Mouse (Mus musculus): ENCODE measurements around the gene Ggt6. TPM values are rescaled to one million over a fixed set of nuclear protein-coding genes. Genes with fewer than 3 reads are reported as not detected.

The Ggt6 gene
- total and polyA plus RNA-seq, 2 experiments from 2014 or later: not detected

DNA sequence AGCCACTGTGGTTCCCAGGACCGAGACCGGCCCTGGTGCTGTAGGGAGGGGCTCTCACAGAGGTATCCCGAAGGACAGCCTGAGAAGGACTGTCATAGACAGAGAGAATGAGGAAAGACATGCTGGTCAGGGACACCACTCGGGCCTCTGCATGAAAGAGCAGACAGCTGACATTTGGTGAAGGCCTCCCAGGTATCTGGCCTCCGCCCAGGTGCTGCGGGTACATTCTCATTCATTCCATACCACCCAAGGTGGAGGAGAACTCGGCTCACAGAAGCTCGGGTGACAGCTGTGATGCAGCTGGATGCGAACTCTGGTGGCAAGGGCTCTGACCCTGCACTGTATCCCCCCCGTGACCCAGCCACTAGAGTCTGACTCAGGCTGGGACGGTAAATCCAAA, 50.6 kb downstream of the Ggt6 start:
- H3K4me1 ChIP-seq (ENCODE audit: insufficient read depth): peaks cover 23% of the 10 kb centered on the region
- no peaks in the 10 kb centered on the region for H3K36me3 ChIP-seq (ENCODE audit: insufficient read depth)
- H3K4me3 ChIP-seq (ENCODE audit: low read depth, low read length): no peak overlapping the region
- H3K4me2 ChIP-seq (ENCODE audit: low read depth): no peak overlapping the region
- H3K27ac ChIP-seq (ENCODE audit: low read depth, low read length): no peak overlapping the region
- 72% methylated on average over 11 of the region's 11 CpGs for WGBS
- TF ChIP-seq CTCF (IDR thresholded peaks at IDR 0.05; ENCODE audit: low read depth): no peak
- no peak for ATAC-seq
- H3K9ac ChIP-seq: no peak overlapping the region
- DNase-seq: no peak
- no peaks in the 10 kb centered on the region for H3K9me3 ChIP-seq (ENCODE audit: low read length)
- H3K27me3 ChIP-seq (ENCODE audit: insufficient read depth, low read length): no peaks in the 10 kb centered on the region

DNA sequence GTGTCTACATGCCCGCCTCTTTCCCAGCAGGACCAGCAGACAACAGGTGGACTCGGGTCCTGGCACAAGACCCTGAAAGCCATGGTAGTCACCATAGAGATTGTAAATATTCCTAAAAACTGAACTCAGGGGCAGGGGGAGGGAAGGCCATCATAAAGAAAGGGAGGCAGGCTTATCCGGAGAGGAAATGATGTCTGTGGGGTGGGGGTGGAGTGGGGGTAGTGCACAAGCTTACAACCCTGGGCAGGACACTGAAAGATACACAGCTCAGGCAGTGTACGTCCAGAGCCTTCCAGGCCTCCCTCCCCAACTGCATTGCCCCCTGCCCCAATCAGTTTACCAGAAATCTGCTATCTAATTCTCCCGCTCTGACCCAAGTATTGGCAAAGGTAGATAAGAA, 51.8 kb downstream of the Ggt6 start:
- 71% methylated on average over 5 of the region's 5 CpGs for WGBS
- Histone ChIP-seq H3K9ac (0 out of 2 replicates have a peak overlapping the region, but pooled peaks have one; percentile 10), H3K27me3 (ENCODE audit: insufficient read depth, low read length) (no peaks in the 10 kb centered on the region), H3K36me3 (ENCODE audit: insufficient read depth) (no peaks in the 10 kb centered on the region), H3K4me3 (ENCODE audit: low read depth, low read length) (no peak overlapping the region), H3K4me1 (ENCODE audit: insufficient read depth) (peaks cover 23% of the 10 kb centered on the region), H3K4me2 (ENCODE audit: low read depth) (peak overlapping the region; percentile 84; the same call in 1 of the 2 replicates), H3K9me3 (ENCODE audit: low read length) (no peaks in the 10 kb centered on the region), H3K27ac (ENCODE audit: low read depth, low read length) (no peak overlapping the region)
- no peak for TF ChIP-seq CTCF (IDR thresholded peaks at IDR 0.05; ENCODE audit: low read depth)
- no peak for DNase-seq
- ATAC-seq: no peak

DNA sequence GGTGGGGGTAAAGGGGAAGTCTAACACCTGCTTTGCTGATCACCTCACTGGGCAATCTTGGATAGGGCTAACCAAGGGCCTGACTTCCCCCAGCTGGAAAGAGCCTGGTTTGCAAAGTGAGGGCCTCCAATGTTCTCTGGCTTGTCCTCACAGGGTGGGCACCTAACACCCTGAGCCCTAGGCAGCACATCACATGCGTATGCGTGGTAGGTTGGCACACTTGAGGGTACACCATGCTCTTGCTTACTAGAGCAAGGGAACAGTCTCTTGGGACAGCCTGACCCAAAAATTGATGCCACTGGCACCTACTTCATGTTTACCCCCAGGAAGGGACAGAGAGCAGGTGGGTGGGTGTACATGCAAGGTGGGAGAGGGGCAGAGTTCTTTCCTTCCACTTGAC, 52.4 kb downstream of the Ggt6 start:
- Histone ChIP-seq H3K4me2 (ENCODE audit: low read depth) (peak overlapping the region; percentile 84), H3K9ac (0 out of 2 replicates have a peak overlapping the region, but pooled peaks have one; percentile 80), H3K9me3 (ENCODE audit: low read length) (no peaks in the 10 kb centered on the region), H3K27ac (ENCODE audit: low read depth, low read length) (no peak overlapping the region), H3K4me1 (ENCODE audit: insufficient read depth) (peaks cover 23% of the 10 kb centered on the region), H3K36me3 (ENCODE audit: insufficient read depth) (no peaks in the 10 kb centered on the region), H3K4me3 (ENCODE audit: low read depth, low read length) (peak overlapping the region; percentile 78), H3K27me3 (ENCODE audit: insufficient read depth, low read length) (no peaks in the 10 kb centered on the region)
- WGBS: 87% methylated on average over 2 of the region's 2 CpGs
- DNase-seq (no peak), ATAC-seq (no peak)
- no peak for TF ChIP-seq CTCF (IDR thresholded peaks at IDR 0.05; ENCODE audit: low read depth)

Small RNAs within 50 kb of the gene (microRNA-seq; reads per million reads assigned to microRNA genes)
- 0 reads per million in 2 experiments for gene Mir6338

Other genes starting within 250 kb of the Ggt6 start
- 3.3 and 3.6 TPM in 2 replicates for gene Gm43951, start 228.7 kb upstream of the Ggt6 start, total RNA-seq (2014; rRNA removed)
- 0.33 and 0.62 TPM in 2 replicates for gene Gm43951, start 228.7 kb upstream of the Ggt6 start, polyA plus RNA-seq (2015; fragmentation: Nextera tagmentation; extraction: Ambion mirVana)
- 23.2 and 28.0 TPM in 2 replicates for gene 4933427D14Rik, start 228.1 kb upstream of the Ggt6 start, total RNA-seq (2014; rRNA removed)
- gene 4933427D14Rik, start 228.1 kb upstream of the Ggt6 start, polyA plus RNA-seq (2015; fragmentation: Nextera tagmentation; extraction: Ambion mirVana): 11.1 TPM in 2 replicates
- 61.3 and 78.8 TPM in 2 replicates for gene Txndc17, start 228.0 kb upstream of the Ggt6 start, total RNA-seq (2014; rRNA removed)
- gene Txndc17, start 228.0 kb upstream of the Ggt6 start, polyA plus RNA-seq (2015; fragmentation: Nextera tagmentation; extraction: Ambion mirVana): 114 and 134 TPM in 2 replicates
- gene Med31, start 219.9 kb upstream of the Ggt6 start, total RNA-seq (2014; rRNA removed): 24.1 and 33.0 TPM in 2 replicates
- gene Med31, start 219.9 kb upstream of the Ggt6 start, polyA plus RNA-seq (2015; fragmentation: Nextera tagmentation; extraction: Ambion mirVana): 43.4 and 43.9 TPM in 2 replicates
- 3.8 and 4.7 TPM in 2 replicates for gene Slc13a5, start 168.3 kb upstream of the Ggt6 start, total RNA-seq (2014; rRNA removed)
- gene Slc13a5, start 168.3 kb upstream of the Ggt6 start, polyA plus RNA-seq (2015; fragmentation: Nextera tagmentation; extraction: Ambion mirVana): 4.0 and 4.1 TPM in 2 replicates
- 0.77 and 3.1 TPM in 2 replicates for gene Xaf1, start 133.9 kb upstream of the Ggt6 start, total RNA-seq (2014; rRNA removed)
- gene Xaf1, start 133.9 kb upstream of the Ggt6 start, polyA plus RNA-seq (2015; fragmentation: Nextera tagmentation; extraction: Ambion mirVana): 4.3 and 4.8 TPM in 2 replicates
- gene Fbxo39, start 121.1 kb upstream of the Ggt6 start, total RNA-seq (2014; rRNA removed): not detected in 2 replicates
- gene Fbxo39, start 121.1 kb upstream of the Ggt6 start, polyA plus RNA-seq (2015; fragmentation: Nextera tagmentation; extraction: Ambion mirVana): not detected in 2 replicates
- 10.5 and 13.1 TPM in 2 replicates for gene Tekt1, start 73.1 kb upstream of the Ggt6 start, total RNA-seq (2014; rRNA removed)
- 8.6 and 12.4 TPM in 2 replicates for gene Tekt1, start 73.1 kb upstream of the Ggt6 start, polyA plus RNA-seq (2015; fragmentation: Nextera tagmentation; extraction: Ambion mirVana)
- 9.7 and 10.4 TPM in 2 replicates for gene Smtnl2, start 23.8 kb upstream of the Ggt6 start, total RNA-seq (2014; rRNA removed)
- 8.4 and 10.2 TPM in 2 replicates for gene Smtnl2, start 23.8 kb upstream of the Ggt6 start, polyA plus RNA-seq (2015; fragmentation: Nextera tagmentation; extraction: Ambion mirVana)
- 36.9 and 38.0 TPM in 2 replicates for gene Mybbp1a, start 5.8 kb downstream of the Ggt6 start, total RNA-seq (2014; rRNA removed)
- gene Mybbp1a, start 5.8 kb downstream of the Ggt6 start, polyA plus RNA-seq (2015; fragmentation: Nextera tagmentation; extraction: Ambion mirVana): 50.0 and 52.4 TPM in 2 replicates
- gene Spns2, start 54.4 kb downstream of the Ggt6 start, total RNA-seq (2014; rRNA removed): 38.8 and 40.1 TPM in 2 replicates
- gene Spns2, start 54.4 kb downstream of the Ggt6 start, polyA plus RNA-seq (2015; fragmentation: Nextera tagmentation; extraction: Ambion mirVana): 6.5 and 6.7 TPM in 2 replicates
- 0.15 TPM in 1 of 2 replicates, not detected in the other for gene Spns3, start 115.0 kb downstream of the Ggt6 start, total RNA-seq (2014; rRNA removed)
- 0.06 and 0.07 TPM in 2 replicates for gene Spns3, start 115.0 kb downstream of the Ggt6 start, polyA plus RNA-seq (2015; fragmentation: Nextera tagmentation; extraction: Ambion mirVana)
- gene Ube2g1, start 171.8 kb downstream of the Ggt6 start, total RNA-seq (2014; rRNA removed): 56.4 and 61.2 TPM in 2 replicates
- gene Ube2g1, start 171.8 kb downstream of the Ggt6 start, polyA plus RNA-seq (2015; fragmentation: Nextera tagmentation; extraction: Ambion mirVana): 76.8 and 82.1 TPM in 2 replicates